Mouse (Mus musculus) layer of hippocampus, postnatal 10 days (tissue): Measurements from ENCODE around the gene Hes2. TPM values are rescaled to one million over a fixed set of nuclear protein-coding genes. Genes with fewer than 3 reads are reported as not detected.

Experiments used
- DNase-seq, 2 experiments: peaks; one replicate each; pipeline ENCODE4 v3.0.0; 2021; ENCODE audit warnings: low spot score in 2 of 2
- long read RNA-seq: library from polyadenylated mRNA; stranded (forward); transcript quantifications from one replicate; pipeline ENCODE4 v2.0.0, GENCODE M21; 2023
- total RNA-seq, 2 experiments: library from RNA; stranded (reverse); gene quantifications; 2 replicates each; pipeline ENCODE4 v1.2.3; 2021

The Hes2 gene
- not detected for total RNA-seq
- long read RNA-seq = 0 reads

DNA sequence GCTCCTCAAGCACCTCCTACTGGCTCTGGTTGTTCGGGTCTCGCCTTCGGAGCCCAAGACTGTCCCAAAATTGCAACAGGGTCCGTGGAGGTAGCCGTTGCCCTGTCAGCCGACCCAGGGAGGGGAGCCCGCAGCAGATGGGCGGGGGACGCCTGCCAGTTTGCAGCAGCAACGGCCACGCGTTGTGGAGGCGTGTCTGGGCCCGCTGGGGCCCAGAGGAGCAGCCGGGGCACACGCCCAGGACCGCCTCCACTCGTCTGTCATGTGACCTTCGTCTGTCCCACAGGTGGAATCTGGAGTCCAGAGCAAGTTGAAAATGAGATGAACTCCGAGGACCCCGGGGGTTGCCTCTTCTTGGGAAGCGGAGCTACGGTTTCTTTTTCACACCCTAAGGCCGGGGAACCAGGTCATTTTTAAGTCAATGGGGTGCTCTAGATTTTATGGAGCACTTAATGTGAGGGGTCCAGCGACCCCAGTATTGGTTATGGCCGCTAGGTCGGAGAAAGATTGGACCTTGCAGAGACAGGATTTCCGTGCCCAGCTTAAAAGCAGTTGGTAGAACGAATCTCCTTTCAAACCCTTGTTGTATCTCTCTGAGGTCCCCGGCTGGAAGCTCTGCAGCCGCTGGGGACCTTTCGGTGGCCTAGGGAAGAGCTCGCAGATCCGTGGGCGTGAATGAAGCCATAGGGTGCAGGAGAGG, at the start of gene Hes2:
Gene Hes2 (plus strand): TSS at position 283 of the 700 bp plus-strand sequence.
- DNase-seq = no peak

- DNase-seq = no peak
These were observed 49.2 kb upstream of the Hes2 start for GRCm38 (mm10) chr4:152109509-152109908.

DNA sequence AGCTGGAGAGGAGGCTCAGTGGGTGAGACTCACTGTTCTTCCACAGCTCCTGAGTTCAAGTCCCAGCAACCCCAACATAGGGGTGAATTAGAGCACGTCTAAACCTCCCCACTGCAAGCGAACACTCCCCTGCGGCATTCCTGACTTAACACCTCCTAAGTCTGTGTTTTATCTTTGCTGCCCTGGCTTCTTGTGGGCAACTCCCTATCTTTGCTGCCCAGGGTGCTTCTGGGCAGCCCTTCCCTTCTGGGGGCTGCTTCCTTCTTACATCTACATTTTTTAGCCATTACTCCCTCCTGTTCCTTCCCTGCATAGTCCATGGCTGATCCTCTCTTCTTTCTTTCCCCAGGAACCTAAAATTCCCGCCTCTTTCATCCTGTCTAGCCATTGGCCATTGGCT, 48.0 kb upstream of the Hes2 start:
- no peak for DNase-seq

GRCm38 (mm10) chr4:152112329-152112728, 46.3 kb upstream of the Hes2 start:
- DNase-seq = no peak

DNA sequence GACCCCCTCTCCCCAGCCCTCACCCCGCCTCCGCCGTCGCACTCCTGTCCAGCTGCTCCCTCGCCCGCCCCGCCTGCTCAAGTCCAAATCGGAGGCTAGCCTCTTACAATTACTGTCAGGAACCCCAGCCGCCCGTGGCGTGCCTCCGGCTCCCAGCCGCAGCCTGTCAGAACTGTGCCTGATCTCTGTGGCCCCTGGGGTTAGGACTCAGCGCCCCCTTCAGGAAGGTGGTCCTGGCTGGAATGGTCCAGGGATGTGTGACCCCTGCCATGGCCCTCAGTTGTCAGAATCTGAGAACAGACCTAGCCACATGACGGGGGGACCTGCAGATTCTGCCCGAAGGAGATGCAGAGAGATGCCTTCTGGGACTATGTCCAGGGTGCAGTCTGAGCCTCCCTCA, 44.6 kb upstream of the Hes2 start:
- no peak for DNase-seq

DNA sequence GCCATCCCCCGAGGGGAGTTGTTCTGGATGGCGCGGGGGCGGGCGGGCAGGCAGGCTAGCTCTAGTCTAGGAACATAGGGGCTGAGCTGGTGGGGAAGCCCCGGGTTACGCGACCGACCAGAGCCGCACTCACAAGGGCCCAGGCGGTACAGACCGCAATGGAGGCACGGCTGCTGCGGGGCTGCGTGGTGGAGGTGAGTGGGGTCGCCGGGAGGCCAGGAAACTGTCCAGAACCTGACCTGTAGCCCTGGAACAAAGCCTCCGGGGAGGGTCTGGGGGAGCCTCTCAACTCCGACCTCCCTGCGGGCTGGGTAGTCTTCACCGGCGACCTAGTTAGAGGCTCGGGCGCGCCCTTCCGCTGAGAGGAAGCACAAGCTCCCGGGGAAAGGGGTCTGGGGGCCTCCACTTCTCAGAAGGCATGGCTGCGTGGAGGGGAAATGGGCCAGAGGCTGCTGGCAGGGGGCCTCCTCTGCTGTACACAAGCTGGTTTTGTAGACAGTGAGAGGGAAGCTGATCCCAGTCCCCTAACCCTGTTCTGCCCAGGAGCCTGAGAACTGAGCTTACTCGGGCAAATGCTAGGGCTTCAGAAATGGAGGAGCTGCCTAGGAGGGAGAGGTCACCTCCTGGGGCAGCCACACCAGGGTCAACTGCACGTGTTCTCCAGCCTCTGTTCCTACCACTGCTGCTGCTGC, 42.6 kb upstream of the Hes2 start, which contains the start of gene Tnfrsf25:
Gene Tnfrsf25 (plus strand): TSS at position 14 of the 692 bp plus-strand sequence.
- DNase-seq = no peak

DNA sequence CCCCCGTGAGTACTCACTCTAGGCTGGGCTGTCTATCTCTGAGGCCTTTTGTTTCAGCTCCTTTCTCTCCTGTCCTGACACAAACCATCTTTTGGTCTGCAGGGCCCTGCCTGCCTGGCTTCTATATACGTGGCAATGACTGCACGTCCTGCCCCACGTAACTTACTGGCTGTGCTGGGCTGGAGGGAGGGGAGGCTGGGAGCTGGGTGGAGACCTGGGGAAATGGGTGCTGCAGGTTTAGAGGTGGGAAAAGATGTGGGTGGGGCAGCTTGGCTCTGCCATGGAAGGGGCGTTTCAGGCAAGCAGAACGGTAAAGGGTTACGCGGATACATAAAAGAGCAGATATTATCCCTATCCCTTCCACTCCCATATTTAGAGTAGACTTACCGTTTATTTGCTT, 41.1 kb upstream of the Hes2 start:
- no peak for DNase-seq

DNA sequence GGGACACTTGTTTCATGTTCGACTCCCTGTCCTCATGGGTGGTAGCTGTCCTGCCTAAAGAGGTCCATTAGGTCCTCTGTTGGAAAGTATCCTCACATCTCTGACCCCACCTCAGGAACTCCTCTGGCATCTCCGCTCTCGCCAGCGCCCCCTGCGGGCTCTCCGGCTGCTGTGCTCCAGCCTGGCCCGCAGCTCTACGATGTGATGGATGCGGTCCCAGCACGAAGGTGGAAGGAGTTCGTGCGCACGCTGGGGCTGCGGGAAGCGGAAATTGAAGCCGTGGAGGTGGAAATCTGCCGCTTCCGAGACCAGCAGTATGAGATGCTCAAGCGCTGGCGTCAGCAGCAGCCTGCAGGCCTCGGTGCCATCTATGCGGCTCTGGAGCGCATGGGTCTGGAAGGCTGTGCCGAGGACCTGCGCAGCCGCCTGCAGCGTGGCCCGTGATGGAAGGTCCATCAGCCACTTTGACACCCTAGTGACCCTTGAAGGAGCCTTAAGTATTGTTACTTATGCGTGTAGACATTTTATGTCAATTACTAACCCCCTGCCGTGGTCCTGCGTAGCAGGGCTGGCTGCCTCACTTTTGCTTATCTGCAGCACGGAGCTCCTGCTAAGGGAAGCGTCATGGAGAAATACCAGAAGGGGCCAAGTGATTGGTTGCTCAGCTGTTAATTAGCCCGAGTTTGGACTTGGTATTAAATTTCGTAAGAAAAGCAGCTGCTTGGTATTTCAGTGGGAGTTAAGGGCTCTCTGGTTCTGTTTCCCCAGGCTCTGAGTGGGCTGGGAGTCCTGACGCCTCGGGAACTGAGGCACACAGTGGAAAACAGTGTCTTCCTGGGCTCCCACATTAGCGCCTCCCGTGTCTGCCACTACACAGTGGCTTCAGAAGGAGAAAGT, 39.0 kb upstream of the Hes2 start:
- peak; percentile 51 to 67 for DNase-seq

DNA sequence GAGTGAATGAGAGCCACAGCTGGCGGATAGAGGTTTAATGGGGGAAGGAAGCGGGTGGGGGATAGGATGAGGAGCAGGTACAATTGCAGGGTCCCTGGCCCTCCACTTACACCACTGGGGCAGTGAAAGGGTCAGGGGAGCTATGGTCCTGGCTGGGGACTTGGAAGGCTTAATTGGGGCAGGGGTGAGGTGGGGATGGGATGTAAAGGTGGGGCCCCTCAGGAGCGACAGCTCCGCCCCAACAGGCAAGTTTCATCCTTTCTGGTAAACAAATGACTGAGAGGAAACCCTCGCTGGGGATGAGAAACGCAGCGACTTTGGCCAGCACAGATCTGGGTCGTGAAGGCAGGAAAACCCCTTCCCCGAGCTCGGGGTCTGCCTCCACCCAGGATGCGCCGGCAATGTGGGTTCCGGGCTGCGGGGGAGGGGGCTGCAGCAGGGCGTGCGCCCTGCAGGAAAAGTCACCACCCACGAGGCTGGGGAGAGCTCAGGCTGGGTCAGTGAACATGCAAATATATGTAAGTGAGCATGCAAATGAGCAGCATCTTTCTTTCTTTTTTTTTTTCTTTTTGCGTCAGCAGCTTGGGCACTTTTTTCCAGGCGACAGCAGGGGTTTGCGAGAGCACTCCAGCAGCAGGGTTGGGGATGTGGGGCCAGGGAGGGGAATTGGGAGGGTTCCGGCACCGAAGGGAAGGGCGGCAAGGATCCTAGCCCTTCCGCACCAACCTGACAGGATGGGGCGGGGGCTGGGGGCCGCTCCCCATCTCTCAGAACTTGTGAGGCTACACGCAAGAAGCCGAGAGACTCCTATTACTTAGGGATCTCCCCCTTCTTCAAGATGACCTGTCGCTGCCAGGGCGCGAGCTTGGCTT, 38.1 kb upstream of the Hes2 start:
- DNase-seq = no peak

- DNase-seq = no peak
These were observed 37.5 kb upstream of the Hes2 start for GRCm38 (mm10) chr4:152121183-152121505.

GRCm38 (mm10) chr4:152124361-152124961, 34.2 kb upstream of the Hes2 start:
- DNase-seq = no peak

DNA sequence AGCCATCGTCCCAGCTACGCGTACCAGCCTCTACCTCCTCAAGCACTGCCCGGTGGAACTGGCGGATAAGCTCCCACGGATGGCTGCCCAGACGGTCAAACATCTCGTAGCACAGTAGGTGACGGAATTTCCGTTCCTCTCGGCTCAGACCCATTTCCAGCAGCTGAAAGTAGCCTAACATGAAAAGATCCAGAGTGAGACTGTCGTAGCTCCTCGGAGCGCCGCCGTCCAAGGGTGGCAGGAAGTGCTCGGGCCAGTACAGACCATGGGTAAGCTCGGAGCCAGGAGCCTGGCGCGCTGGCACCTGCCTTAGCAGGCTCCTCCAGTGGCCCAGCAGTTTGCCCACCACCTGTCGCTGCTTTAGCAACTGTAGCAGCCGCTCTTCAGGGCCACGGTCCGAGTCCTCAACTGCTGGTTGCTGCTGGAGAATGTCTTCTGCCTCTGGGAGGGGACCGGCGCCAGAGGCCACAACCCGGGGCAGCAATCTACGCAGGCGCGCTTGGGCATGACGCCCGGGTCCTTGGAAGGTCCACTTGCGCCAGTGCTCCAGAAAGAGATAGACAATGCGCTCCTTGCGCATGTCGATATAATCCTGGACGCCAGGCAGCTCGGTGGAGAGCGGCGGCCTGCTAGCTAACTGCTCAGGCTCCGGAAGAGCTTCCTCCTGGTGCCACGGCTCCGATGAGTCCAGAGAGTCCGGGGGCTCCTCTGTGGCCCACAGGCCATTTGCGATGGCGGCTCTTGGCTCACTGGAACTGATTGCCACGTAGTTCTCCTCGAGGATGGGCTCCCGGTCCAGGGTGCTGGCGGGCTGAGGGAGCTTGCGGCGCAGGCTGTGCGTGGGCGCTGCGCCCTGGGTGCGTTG, 33.3 kb upstream of the Hes2 start:
- no peak for DNase-seq

DNA sequence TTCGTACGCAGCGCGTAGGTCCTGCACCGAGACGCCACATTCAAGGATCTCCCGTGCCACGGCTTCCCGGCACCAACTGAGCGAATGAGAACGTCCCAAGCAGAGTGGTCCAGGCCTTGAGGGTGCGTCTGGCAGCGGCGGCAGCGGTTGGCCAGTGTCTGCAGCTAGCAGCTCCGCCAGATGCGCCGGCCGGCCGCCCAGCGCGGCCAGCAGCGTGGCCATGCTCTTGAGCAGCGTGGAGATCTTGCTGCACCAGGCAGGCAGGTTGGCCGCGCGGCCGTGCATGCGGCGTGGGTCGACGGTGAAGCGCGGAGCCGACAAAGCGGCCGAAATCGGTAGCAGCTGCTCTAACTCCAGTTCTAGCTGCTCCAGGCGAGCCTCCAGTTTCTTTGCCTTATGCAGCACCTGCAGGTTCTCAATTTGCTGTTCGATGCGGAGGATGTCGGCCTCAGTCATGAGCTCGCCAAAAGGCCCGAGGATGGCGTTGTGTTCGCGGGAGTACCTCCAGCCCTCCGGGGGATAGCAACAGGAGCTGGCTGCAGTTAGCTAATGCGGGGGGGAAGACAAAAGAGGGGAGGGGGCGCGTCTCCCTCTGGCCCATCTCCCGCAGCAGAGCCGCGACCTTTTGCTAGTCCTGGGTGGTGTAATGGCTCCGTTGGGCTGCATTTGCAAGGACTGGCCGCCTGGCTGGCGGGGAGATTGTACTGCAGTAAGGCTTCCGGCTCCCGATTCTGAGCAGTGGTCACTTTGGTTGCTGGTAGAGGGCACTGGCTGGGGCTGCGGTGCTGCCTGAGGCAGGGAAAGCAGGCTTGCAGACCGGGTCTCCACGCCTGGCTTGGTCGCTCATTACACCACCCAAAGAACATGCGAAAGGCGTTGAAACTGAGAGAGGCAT, 32.4 kb upstream of the Hes2 start:
- no peak for DNase-seq

- no peak for DNase-seq
These were observed 30.8 kb upstream of the Hes2 start for GRCm38 (mm10) chr4:152127884-152128283.

DNA sequence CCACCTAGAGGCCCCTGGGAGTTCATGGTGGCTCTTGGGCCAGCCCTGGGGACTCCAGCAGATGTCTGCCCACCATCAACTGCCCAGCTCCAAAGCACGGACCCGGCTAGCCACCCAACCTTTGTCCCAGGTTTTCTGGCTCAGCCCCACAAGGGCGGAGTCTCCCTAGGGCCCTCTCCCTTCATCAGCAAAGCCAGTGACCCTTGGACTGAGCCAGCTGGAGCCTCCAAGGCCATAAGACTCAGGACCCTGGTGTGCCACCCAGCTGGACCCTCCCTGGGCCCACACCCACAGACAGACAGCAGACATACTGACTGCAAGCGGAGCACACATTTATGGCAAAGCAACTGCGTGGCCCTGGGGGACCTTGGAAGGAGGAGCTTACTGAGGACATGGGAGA, 29.9 kb upstream of the Hes2 start:
- no peak for DNase-seq

DNA sequence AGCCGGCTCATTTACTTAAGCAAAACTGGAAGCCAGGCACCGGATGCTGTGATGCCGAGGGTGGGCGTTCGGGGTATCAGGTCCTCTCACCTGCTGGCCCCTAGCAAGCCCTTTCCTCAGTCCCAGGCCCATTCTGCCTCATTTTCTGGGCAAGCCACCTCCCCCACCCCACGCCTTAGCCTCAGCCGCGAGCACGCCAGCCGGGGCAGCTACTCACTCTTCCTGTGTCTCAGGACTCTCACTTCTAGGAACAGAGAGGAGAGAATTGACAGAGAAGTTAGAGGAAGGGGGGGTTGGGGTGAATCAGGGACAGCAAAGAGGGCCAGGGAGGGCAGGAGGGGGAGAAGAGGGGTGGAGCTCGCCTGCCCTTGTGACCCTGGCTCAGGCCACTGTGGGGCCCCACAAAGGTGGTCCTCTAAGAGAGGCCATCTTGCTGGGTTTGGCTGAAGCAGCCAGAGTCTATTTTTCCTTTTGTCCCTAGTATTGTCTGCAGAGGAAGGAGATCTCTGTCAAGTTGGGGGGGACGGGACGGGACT, 29.2 kb upstream of the Hes2 start:
- no peak for DNase-seq

DNA sequence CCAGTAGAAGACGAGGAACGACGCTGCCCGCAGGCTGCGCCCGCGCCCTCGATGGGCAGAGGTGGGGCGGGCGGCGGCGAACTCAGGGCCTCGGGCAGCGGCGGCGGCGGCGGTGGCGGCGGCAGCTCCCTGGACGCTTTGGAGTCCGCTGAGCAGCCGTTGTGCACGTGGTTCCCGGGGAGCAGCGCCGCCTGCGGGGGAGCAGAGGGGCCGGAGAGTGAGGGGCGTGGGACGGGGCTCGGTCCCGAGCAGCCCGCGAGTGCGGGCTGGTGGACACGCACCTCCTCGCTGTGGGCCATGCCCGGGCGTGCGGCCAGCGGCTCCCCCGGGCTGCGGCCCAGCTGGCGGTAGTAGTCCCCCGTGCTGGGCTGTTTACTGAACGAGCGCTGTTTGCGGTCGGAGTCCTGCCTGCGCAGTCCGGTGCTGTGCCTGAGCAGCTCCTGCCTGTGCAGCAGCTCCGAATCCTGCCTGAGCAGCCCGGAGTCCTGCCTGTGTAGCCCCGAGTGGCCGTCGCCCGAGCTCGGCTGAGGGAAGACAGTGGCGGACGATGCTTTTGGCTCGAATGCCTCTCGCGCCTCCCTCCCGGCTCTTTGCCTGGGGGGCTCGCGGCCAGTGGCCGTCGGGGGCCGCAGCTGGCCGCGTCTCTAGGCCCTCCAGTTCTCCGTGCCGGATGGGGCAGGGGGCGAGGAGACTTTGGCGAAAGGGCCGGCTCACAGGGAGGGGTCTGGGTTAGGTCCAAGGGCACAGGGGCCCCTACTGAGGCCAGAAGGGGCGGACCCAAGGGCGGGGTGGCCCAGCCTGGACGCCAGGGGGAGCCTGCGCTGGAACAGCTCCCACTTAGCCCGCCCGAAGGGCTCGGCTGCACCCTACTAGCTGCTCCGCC, 27.7 kb upstream of the Hes2 start:
- peak; percentile 68 to 75 for DNase-seq
